Mouse (Mus musculus) embryonic facial prominence, embryonic 12.5 days (tissue): ENCODE results near the gene Tmem150a. TPM values are rescaled to one million over a fixed set of nuclear protein-coding genes. Genes with fewer than 3 reads are reported as not detected.

Source experiments
- ATAC-seq: fragments of 200-750 bp; cut with Nextera tagmentation; 2 replicates; pipeline ENCODE4 v1.8.0; 2017; ENCODE audit not compliant: insufficient number of reproducible peaks, insufficient read depth, low FRiP score, low TSS enrichment
- H3K27ac ChIP-seq: fragments of 300-500 bp; sonication (generic); 2 replicates; pipeline ENCODE4 v1.5.1; 2016; ENCODE audit warnings: mild to moderate bottlenecking
- H3K27me3 ChIP-seq: fragments of 300-500 bp; sonication (generic); 2 replicates; pipeline ENCODE4 v1.6.1; 2016; ENCODE audit warnings: mild to moderate bottlenecking, moderate library complexity
- H3K36me3 ChIP-seq: fragments of 300-500 bp; sonication (generic); 2 replicates; pipeline ENCODE4 v1.6.1; 2016; ENCODE audit warnings: mild to moderate bottlenecking
- H3K4me1 ChIP-seq: fragments of 300-500 bp; sonication (generic); 2 replicates; pipeline ENCODE4 v1.6.1; 2016
- H3K4me2 ChIP-seq: fragments of 300-500 bp; sonication (generic); replicated peaks from 2 replicates; pipeline ENCODE4 v1.6.1; 2016; ENCODE audit warnings: mild to moderate bottlenecking, moderate library complexity
- H3K4me3 ChIP-seq: fragments of 300-500 bp; sonication (generic); 2 replicates; pipeline ENCODE4 v1.5.1; 2016; ENCODE audit warnings: mild to moderate bottlenecking
- H3K9ac ChIP-seq: fragments of 300-500 bp; sonication (generic); 2 replicates; pipeline ENCODE4 v1.6.1; 2016; ENCODE audit warnings: mild to moderate bottlenecking, moderate library complexity
- H3K9me3 ChIP-seq: fragments of 300-500 bp; sonication (generic); 2 replicates; pipeline ENCODE4 v1.6.1; 2016; ENCODE audit warnings: mild to moderate bottlenecking, moderate library complexity
- WGBS: fragments of 180-500 bp; shearing (Covaris S2); methylation state at CpG from one replicate; pipeline ENCODE4 v1.1.7; 2016; 5-methylcytosine and 5-hydroxymethylcytosine counted together
- polyA plus RNA-seq: library from polyadenylated mRNA; unstranded; fragments of >200 nt; fragmentation: Nextera tagmentation; extraction: Ambion mirVana; gene quantifications from 2 replicates; pipeline ENCODE4 v1.2.1, GENCODE M21; 2016

Gene Tmem150a
- polyA plus RNA-seq, 1 experiment from 2014 or later: 9.7 TPM

DNA sequence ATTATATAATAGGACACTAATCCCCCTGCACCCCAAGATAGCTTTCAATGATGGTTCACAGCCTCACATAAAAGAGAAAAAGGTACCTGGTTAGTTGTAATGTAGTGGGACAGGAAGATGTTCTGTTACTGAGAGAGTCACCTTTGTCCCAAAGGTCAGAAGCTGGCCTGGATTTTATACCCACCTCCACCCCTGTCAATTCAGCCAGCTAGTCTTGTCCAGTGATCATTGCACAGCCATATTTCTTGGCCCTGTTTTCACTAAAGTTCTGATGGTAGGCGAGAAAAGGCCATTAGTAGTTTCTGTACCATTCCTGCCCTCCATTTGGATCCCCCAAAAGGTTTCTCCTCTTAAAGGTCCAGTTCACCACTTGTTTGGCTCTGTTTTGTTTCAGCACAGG lies 1.2 kb upstream of the Tmem150a start:
- no peak for ATAC-seq
- H3K9me3 ChIP-seq: no peaks in the 10 kb centered on the region
- no peak overlapping the region for H3K4me2 ChIP-seq
- H3K4me1 ChIP-seq: peaks cover 37% of the 10 kb centered on the region; the same call in 1 of the 2 replicates
- 57% methylated on average over 1 of the region's 1 CpGs for WGBS
- no peak overlapping the region for H3K9ac ChIP-seq
- peaks cover 31% of the 10 kb centered on the region for H3K36me3 ChIP-seq
- no peak overlapping the region for H3K27ac ChIP-seq
- no peaks in the 10 kb centered on the region for H3K27me3 ChIP-seq
- no peak overlapping the region for H3K4me3 ChIP-seq

DNA sequence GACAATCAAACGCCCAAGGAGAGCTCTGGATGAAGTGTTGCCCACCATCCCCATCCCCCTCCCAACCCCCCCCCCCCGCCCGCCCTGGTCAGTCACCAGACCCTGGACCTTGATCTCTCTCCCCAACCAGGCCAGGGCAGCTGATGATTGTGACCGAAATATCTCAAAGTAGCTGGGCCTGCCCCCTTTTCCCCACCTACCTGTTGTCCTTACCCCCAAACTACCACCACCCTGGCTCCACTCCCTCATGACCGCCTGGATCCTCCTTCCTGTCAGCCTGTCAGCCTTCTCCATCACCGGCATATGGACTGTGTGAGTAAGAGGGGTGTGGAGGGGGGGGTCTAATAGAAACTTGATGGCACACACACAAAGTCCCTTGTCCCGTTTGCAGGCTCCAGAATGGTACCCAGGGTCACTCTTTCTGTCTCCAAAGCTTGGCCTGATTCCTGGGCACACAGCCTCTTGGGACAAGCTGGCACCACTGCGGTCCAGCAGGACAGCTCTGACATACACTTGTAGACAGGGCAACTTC lies 820 bp downstream of the Tmem150a start:
- H3K9me3 ChIP-seq: no peaks in the 10 kb centered on the region
- WGBS: 35% methylated on average over 7 of the region's 8 CpGs
- peaks cover 39% of the 10 kb centered on the region; the same call in 1 of the 2 replicates for H3K4me1 ChIP-seq
- peaks cover 27% of the 10 kb centered on the region for H3K36me3 ChIP-seq
- no peak; the same call in 1 of the 2 replicates for ATAC-seq
- peak overlapping the region; percentile 92 for H3K4me2 ChIP-seq
- no peaks in the 10 kb centered on the region for H3K27me3 ChIP-seq
- peak overlapping the region; percentile 60 for H3K9ac ChIP-seq
- H3K4me3 ChIP-seq: peak overlapping the region; percentile 54
- H3K27ac ChIP-seq: no peak overlapping the region

DNA sequence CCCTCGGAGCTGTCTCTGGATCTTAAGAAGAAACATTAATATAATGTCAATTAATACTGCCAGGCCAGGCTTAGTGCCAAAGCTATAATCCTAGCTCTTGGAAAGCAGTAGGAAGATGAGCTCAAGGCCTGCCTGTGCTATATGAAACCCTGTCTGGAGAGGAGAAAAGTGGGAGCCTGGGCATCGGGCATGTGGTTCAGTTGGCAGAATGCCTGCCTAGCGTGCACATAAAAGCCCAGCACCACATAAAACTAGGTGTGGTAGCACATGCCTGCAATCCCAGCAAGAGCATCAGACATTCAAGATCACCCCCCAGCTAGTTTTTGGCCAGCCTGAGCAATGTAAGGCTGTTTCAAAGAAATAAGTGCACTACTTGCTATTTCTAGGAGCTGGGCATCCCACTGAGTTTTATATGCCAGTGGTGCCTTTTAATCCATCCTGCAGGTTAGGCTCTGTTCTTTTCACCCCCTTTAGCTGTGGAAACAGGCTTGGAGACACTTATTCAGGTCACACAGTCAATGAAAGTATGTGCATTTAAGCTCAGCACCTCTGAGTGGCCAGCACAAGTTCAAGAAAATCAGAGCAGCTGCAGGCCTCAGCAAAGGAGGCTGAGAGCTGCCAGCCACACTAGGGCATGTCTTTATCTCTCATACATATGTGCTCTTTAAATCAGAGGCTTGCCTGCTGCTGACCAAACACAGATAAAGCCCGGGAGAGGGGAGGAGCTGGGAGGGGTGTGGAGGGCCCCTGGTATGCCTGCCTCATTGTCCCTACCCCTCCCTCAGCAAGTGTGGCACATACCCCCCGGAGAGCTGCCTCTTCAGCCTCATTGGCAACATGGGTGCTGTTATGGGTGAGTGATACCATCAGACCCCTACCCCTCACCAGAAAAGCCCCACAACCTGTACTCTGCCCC lies 2.2 kb downstream of the Tmem150a start:
- WGBS: 87% methylated on average over 5 of the region's 5 CpGs
- H3K4me1 ChIP-seq: peaks cover 37% of the 10 kb centered on the region

GRCm38 (mm10) chr6:72358086-72358764 lies 3.0 kb downstream of the Tmem150a start:
- peaks cover 27% of the 10 kb centered on the region for H3K36me3 ChIP-seq
- H3K27ac ChIP-seq: no peak overlapping the region
- WGBS: 90% methylated on average over 10 of the region's 10 CpGs
- no peaks in the 10 kb centered on the region for H3K27me3 ChIP-seq
- H3K4me2 ChIP-seq: no peak overlapping the region
- ATAC-seq: no peak
- H3K9me3 ChIP-seq: no peaks in the 10 kb centered on the region
- H3K4me1 ChIP-seq: peaks cover 29% of the 10 kb centered on the region
- no peak overlapping the region for H3K4me3 ChIP-seq
- H3K9ac ChIP-seq: no peak overlapping the region

More for the DNA sequence above, 2.2 kb downstream of the Tmem150a start:
- Histone ChIP-seq H3K4me2 (no peak overlapping the region), H3K4me3 (no peak overlapping the region), H3K27ac (no peak overlapping the region), H3K27me3 (no peaks in the 10 kb centered on the region), H3K9me3 (no peaks in the 10 kb centered on the region), H3K9ac (0 out of 2 replicates have a peak overlapping the region, but pooled peaks have one; percentile 0), H3K36me3 (peaks cover 27% of the 10 kb centered on the region)
- no peak for ATAC-seq

GRCm38 (mm10) chr6:72359343-72359742 lies 4.1 kb downstream of the Tmem150a start:
- H3K4me3 ChIP-seq: no peak overlapping the region
- no peak for ATAC-seq
- H3K4me2 ChIP-seq: no peak overlapping the region
- no peaks in the 10 kb centered on the region for H3K9me3 ChIP-seq
- H3K27ac ChIP-seq: no peak overlapping the region
- H3K27me3 ChIP-seq: no peaks in the 10 kb centered on the region
- peaks cover 27% of the 10 kb centered on the region for H3K36me3 ChIP-seq
- H3K9ac ChIP-seq: no peak overlapping the region
- H3K4me1 ChIP-seq: peaks cover 25% of the 10 kb centered on the region
- 69% methylated on average over 2 of the region's 2 CpGs for WGBS

GRCm38 (mm10) chr6:72359891-72360598 lies 4.8 kb downstream of the Tmem150a start:
- Histone ChIP-seq H3K36me3 (peaks cover 27% of the 10 kb centered on the region), H3K4me3 (no peak overlapping the region)

GRCm38 (mm10) chr6:72360599-72360935 lies 5.3 kb downstream of the Tmem150a start:
- Histone ChIP-seq H3K4me2 (no peak overlapping the region), H3K27ac (no peak overlapping the region), H3K9me3 (no peaks in the 10 kb centered on the region), H3K27me3 (no peaks in the 10 kb centered on the region), H3K4me1 (peaks cover 18% of the 10 kb centered on the region), H3K4me3 (no peak overlapping the region), H3K36me3 (peaks cover 27% of the 10 kb centered on the region), H3K9ac (no peak overlapping the region)
- 83% methylated on average over 7 of the region's 7 CpGs for WGBS
- no peak for ATAC-seq

More at GRCm38 (mm10) chr6:72359891-72360598, 4.8 kb downstream of the Tmem150a start:
- Histone ChIP-seq H3K4me2 (no peak overlapping the region), H3K27ac (no peak overlapping the region), H3K4me1 (peaks cover 19% of the 10 kb centered on the region), H3K27me3 (no peaks in the 10 kb centered on the region), H3K9ac (no peak overlapping the region), H3K9me3 (no peaks in the 10 kb centered on the region)
- 84% methylated on average over 11 of the region's 11 CpGs for WGBS
- ATAC-seq: no peak

- Histone ChIP-seq H3K27ac (no peak overlapping the region), H3K4me3 (peak overlapping the region; percentile 58), H3K27me3 (no peaks in the 10 kb centered on the region), H3K4me2 (peak overlapping the region; percentile 68), H3K9ac (0 out of 2 replicates have a peak overlapping the region, but pooled peaks have one; percentile 55), H3K9me3 (no peaks in the 10 kb centered on the region), H3K4me1 (peaks cover 12% of the 10 kb centered on the region), H3K36me3 (peaks cover 27% of the 10 kb centered on the region)
- WGBS: 61% methylated on average over 5 of the region's 5 CpGs
- ATAC-seq: no peak
These were observed 5.9 kb downstream of the Tmem150a start for GRCm38 (mm10) chr6:72361121-72361551.

- H3K36me3 ChIP-seq: peaks cover 26% of the 10 kb centered on the region
- peak overlapping the region; percentile 55 for H3K9ac ChIP-seq
- ATAC-seq: peak; percentile 98
- WGBS: under 1% methylated on average over 42 of the region's 42 CpGs
- 0 out of 2 replicates have a peak overlapping the region, but pooled peaks have one; percentile 47 for H3K27ac ChIP-seq
- H3K4me3 ChIP-seq: peak overlapping the region; percentile 58
- peak overlapping the region; percentile 68 for H3K4me2 ChIP-seq
- H3K9me3 ChIP-seq: no peaks in the 10 kb centered on the region
- H3K27me3 ChIP-seq: no peaks in the 10 kb centered on the region
- H3K4me1 ChIP-seq: peaks cover 9% of the 10 kb centered on the region
These were observed 7.1 kb downstream of the Tmem150a start for GRCm38 (mm10) chr6:72362132-72363028.

GRCm38 (mm10) chr6:72364009-72364408 lies 8.8 kb downstream of the Tmem150a start:
- no peak overlapping the region for H3K9ac ChIP-seq
- peaks cover 10% of the 10 kb centered on the region for H3K36me3 ChIP-seq
- no peak overlapping the region for H3K4me3 ChIP-seq
- no peak overlapping the region for H3K4me2 ChIP-seq
- peaks cover 9% of the 10 kb centered on the region for H3K4me1 ChIP-seq
- WGBS: 44% methylated on average over 7 of the region's 7 CpGs
- H3K27ac ChIP-seq: no peak overlapping the region
- no peak for ATAC-seq
- H3K27me3 ChIP-seq: no peaks in the 10 kb centered on the region
- no peaks in the 10 kb centered on the region for H3K9me3 ChIP-seq
